Mouse (Mus musculus) thymus, adult 2 months (tissue): Measurements from ENCODE around the gene Tmem87b.

Source experiments
- CTCF ChIP-seq: fragments of 200-500 bp; IDR thresholded peaks from 2 replicates; pipeline ENCODE4 v1.5.1; 2012; ENCODE audit warnings: mild to moderate bottlenecking, control low read depth, low read length, moderate library complexity, borderline replicate concordance; ENCODE audit not compliant: control insufficient read depth, poor library complexity, insufficient read depth; ENCODE audit errors: extremely low read depth
- POLR2A ChIP-seq: fragments of 200-500 bp; IDR thresholded peaks from 2 replicates; pipeline ENCODE4 v1.6.1; 2012; ENCODE audit warnings: mild to moderate bottlenecking, low read length, control low read depth, moderate library complexity; ENCODE audit not compliant: control insufficient read depth, poor library complexity, insufficient read depth; ENCODE audit errors: extremely low read depth

DNA sequence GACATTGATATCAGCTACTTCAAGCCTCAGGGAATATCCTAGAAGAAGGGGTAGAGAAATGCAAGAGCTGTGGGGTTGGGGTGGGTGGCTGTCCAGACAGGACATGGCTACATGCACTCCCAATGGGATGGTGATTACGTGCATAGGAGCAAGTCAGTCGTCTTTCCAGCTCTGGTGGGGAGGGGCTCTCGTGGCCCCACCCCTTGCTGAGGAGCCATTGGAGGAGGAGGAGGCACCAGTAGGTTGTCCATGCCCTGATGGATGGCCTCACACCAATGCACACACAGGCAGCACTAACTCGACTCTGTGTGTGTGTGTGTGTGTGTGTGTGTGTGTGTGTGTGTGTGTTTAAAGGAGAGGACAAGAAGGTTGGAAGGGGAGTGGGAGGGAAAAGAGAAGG is 12.6 kb upstream of the Tmem87b start:
- TF ChIP-seq CTCF (no peak), POLR2A (no peak)
